Mouse (Mus musculus): ENCODE data around the gene Sec23b.

DNA sequence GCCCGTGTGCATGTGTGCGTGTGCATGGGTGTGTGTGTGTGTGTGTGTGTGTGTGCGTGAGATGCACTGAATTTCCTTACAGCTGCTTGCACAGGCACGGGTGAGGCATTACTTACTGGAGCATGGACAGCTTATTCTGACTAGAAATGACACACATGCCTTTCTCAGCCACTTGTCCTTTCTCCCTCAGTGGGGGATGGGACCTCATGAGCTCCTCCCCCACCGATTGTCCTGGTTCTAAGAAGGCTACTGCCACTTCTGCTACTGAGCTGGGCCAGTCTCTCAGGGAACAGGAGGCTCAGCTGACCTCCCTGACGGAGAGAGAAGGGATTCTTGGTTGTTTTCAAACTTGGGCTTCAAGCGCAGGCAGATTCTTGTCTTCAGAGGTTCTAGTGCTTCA, 84.1 kb downstream of the Sec23b start:
- TF ChIP-seq CTCF (IDR thresholded peaks at IDR 0.05; ENCODE audit: low read depth, low read length) (no peak), TAL1 (conservative IDR thresholded peaks at IDR 0.05; ENCODE audit: low read depth, low read length) (no peak), GATA1 (IDR thresholded peaks at IDR 0.05; ENCODE audit: borderline replicate concordance, low read length) (no peak), GATA2 (IDR thresholded peaks at IDR 0.05; ENCODE audit: borderline replicate concordance, low read depth, low read length) (no peak)

Measured in G1E (cell line).